Mouse (Mus musculus) testis, adult 10 weeks (tissue): ENCODE measurements around the gene Rpl29. TPM values are rescaled to one million over a fixed set of nuclear protein-coding genes. Genes with fewer than 3 reads are reported as not detected.

Source experiments
- polyA plus RNA-seq: library from polyadenylated mRNA; stranded (reverse); fragments of 350-450 nt; fragmentation: Illumina TruSeq; extraction: RNeasy Lipid Tissue Mini Kit (QIAGEN cat#74804); gene quantifications from one replicate; pipeline ENCODE4 v1.2.3, GENCODE M21; 2014; ENCODE audit warnings: low read depth, low replicate concordance

Rpl29 gene
- 24.2 TPM for polyA plus RNA-seq

DNA sequence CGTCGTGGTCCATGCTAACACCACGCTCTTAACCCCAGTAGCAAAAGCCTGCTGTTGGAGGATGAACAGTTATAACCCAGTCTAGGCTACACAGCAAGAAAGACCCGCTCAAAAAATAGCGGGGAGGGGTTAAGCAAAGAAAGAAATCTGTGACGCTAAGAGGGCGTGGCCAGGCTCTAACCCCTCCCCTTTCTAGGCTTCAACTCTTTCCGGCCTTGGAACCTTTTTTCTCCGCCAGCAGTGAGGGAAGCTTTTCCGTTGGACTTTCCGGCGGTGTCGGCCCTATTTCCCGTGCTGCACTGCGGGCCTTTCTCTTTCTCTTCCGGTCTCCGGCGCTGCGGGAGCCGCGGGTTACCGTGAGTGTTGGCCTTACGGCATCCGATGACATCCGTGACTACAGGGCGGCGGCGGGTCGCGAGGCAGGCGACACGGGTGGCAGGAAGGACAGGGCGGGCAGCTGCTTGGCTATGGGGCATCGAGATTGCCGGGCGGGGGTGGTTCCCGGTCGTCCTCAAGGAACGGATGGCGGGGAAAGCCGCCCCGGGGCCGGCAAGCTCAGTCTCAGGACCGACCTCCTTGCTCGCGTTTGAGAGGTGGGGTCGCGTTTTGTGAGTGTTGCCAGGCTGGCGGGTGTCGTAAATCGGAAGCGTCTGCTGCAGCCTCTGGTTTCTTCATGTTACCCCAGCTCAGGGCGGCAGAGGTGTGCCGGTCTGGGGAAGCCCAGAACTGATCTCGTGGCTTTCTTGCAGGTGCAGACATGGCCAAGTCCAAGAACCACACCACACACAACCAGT lies at the start of gene Rpl29:
Gene Rpl29 (plus strand): TSS at position 234 of the 794 bp plus-strand sequence.

DNA sequence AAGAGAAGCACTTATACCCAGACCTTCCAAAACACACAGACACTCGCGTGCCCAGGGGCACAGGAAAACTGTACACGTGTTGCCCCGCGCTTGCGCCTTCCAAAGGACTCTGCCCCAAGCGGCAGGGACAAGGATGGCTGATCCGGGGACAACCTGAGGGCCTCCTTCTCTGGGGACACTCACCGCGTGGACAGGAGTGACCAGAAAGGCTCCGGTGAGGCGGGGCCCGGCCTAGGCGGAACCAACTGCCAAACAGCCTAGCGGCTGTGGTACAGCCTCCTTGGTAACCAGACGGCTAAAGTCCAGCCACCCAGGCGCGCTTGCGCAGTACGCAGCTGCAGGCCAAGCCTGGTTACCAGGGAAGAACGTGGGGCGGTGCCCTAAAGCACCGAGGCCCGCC lies 18.1 kb downstream of the Rpl29 start, which contains the start of the genes Abhd14b and Abhd14a:
Gene Abhd14b (plus strand): TSS at position 112 of the 400 bp plus-strand sequence.
Gene Abhd14a (minus strand): TSS at position 331 of the 400 bp plus-strand sequence.

DNA sequence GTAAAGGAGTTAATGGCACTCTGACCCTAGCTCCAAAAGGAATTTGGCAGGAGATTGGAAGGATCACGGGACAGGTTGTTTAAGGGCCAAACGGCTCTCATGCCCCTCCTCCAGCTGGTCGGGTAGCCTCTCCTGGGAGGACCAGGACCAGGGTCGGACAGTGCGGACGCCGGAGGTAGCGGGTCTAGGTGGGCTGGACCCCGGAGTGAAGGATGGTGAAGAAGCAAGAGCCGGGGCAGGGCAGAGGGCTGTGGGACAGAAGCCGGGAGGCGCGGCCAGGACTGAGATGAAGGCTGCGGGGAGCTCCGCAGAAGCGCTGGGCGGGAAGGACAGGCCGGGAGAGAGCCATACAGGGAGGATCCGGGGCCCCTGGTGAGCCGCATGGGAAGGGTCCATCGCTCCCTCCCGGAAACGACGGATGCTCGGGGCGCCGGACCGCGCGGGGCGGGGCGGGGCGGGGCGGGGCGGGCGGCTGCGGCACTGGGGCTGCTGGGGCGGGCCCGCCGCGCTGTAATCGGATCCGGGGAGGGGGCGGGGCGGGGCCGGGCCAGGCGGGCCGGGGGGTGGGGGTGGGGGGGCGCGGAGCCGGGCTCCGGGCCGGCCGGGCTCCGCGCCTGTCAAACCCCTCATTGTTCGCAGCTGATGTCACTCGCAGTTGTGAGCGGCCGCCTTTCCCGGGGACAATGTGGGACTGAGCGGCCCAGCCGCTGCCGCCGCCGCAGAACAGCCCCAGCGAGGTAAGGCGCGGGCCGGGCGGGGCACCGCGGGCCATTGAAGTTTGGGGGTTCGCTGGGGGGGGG lies 24.2 kb downstream of the Rpl29 start, which contains the start of gene Pcbp4:
Gene Pcbp4 (plus strand): TSS at position 21 of the 800 bp plus-strand sequence.

DNA sequence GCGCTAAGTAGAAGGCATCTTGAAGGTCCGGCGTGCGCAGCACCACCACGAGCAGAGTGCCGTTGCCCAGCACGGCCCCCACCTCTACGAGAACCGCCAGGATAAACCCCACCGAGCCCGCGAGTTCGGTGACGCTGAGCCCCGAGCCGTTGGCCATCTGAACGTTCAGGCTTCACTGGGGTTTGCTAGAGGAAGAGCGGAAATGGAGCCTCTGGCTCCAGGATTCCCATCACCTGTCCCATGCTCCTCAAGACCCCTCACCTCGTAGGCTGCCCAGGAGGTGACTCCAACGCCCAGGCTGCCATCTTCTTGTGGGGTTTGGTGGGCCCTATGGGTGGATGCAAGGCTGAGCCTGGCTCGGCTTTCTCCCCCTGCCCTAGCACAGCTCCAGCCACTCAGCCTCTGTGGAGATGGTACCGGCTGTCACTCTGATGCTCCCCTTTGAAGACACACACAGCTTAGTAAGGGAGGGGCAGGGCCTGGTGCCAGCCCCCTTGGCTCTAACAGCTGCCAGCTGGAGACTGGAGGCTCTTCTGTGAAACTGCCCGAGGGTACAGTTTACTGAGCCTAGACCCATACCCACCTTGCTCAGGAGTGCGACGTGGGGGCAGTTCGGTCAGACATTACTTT lies 36.4 kb downstream of the Rpl29 start, which contains the start of gene Gpr62:
Gene Gpr62 (minus strand): TSS at position 368 of the 630 bp plus-strand sequence.

DNA sequence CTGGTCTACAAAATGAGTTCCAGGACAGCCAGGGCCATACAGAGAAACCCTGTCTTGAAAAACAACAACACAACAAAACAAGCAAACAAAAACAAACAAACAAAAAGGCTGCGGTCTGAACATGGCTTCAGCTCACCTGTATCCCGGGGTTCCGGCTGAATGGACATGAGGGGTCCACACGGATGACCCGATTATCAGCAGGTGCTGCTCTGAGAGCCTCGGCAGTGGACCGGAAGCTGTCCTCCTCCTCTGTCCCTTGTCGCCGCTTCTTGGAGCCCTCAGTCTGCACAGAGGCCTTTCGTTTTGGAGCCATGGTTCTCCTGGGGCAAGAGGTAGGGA lies 46.4 kb downstream of the Rpl29 start, which contains the start of gene Rrp9:
Gene Rrp9 (plus strand): TSS at position 301 of the 339 bp plus-strand sequence.

DNA sequence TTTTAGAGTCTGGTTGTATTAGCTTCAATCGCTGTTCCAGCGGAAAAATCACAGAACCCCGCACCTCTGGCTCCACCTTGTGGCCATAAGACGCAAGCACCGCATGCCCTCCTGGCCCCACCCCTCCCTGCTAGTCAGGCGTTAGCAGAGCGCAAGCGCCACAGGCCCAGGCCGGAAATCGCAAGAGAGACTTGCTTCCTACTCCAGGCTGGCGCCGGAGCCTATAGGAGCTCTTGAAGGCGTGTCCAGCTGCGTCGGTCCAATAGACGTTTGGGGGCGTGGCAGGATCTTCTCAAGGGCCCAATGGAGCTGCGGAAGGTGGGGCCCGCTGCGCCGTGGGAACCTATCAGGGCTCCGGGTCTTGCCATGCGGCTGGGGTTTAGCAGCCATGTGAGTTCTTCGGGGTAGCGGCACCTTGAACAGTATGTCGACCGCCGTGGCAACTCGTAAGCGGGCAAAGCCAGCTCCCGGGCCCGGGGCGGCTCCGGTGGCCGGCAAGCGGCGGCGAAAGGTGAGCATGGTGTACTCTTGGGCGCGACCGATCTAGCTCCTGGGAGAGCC lies 47.8 kb downstream of the Rpl29 start, which contains the start of gene Parp3:
Gene Parp3 (minus strand): TSS at position 26 of the 561 bp plus-strand sequence.

Other genes starting within 250 kb of the Rpl29 start
- 4.2 TPM for gene Ppm1m, start 229.7 kb upstream of the Rpl29 start, polyA plus RNA-seq
- gene Twf2, start 226.3 kb upstream of the Rpl29 start, polyA plus RNA-seq = not detected
- 0.06 TPM for gene Tlr9, start 206.9 kb upstream of the Rpl29 start, polyA plus RNA-seq
- gene Alas1, start 180.8 kb upstream of the Rpl29 start, polyA plus RNA-seq = 30.3 TPM
- 4.0 TPM for gene Poc1a, start 148.4 kb upstream of the Rpl29 start, polyA plus RNA-seq
- gene Dusp7, start 60.8 kb upstream of the Rpl29 start, polyA plus RNA-seq = 1.4 TPM
- 0.17 TPM for gene Acy1, start 8.9 kb downstream of the Rpl29 start, polyA plus RNA-seq
- 4.2 TPM for gene Abhd14b, start 18.0 kb downstream of the Rpl29 start, polyA plus RNA-seq
- 6.0 TPM for gene Abhd14a, start 18.2 kb downstream of the Rpl29 start, polyA plus RNA-seq
- gene Pcbp4, start 23.8 kb downstream of the Rpl29 start, polyA plus RNA-seq = 1.0 TPM
- gene Gpr62, start 36.5 kb downstream of the Rpl29 start, polyA plus RNA-seq = 8.2 TPM
- gene Rrp9, start 46.5 kb downstream of the Rpl29 start, polyA plus RNA-seq = 1.6 TPM
- 1.8 TPM for gene Parp3, start 47.5 kb downstream of the Rpl29 start, polyA plus RNA-seq
- gene Iqcf1, start 70.5 kb downstream of the Rpl29 start, polyA plus RNA-seq = 87.2 TPM
- gene Iqcf5, start 85.1 kb downstream of the Rpl29 start, polyA plus RNA-seq = 144 TPM
- 2,377 TPM for gene Iqcf3, start 132.2 kb downstream of the Rpl29 start, polyA plus RNA-seq
- 679 TPM for gene Iqcf4, start 141.5 kb downstream of the Rpl29 start, polyA plus RNA-seq
- 4.1 TPM for gene Iqcf6, start 197.1 kb downstream of the Rpl29 start, polyA plus RNA-seq
- gene Grm2, start 226.6 kb downstream of the Rpl29 start, polyA plus RNA-seq = not detected